Mouse (Mus musculus) G1E (cell line): ENCODE results near the gene Gm9922. TPM values are rescaled to one million over a fixed set of nuclear protein-coding genes. Genes with fewer than 3 reads are reported as not detected.

Experiments used
- ATAC-seq: 2 replicates; pipeline ENCODE4 v1.8.0; 2016; ENCODE audit warnings: mild to moderate bottlenecking; ENCODE audit not compliant: insufficient number of reproducible peaks, poor library complexity, low FRiP score, severe bottlenecking; ENCODE audit errors: extremely low read depth
- DNase-seq: peaks from one replicate; pipeline ENCODE4 v3.0.0; 2012; ENCODE audit warnings: low spot score
- H3K27me3 ChIP-seq: 2 replicates; pipeline ENCODE4 v1.6.1; 2012; ENCODE audit warnings: mild to moderate bottlenecking, low read length, inconsistent platforms; ENCODE audit not compliant: insufficient read depth
- H3K36me3 ChIP-seq: replicated peaks from 2 replicates; pipeline ENCODE3; 2012; ENCODE audit warnings: mild to moderate bottlenecking, inconsistent platforms
- H3K4me1 ChIP-seq: 2 replicates; pipeline ENCODE4 v1.6.1; 2012; ENCODE audit warnings: low read depth, low read length, inconsistent platforms, mixed read lengths; ENCODE audit not compliant: insufficient read depth
- H3K4me3 ChIP-seq: 2 replicates; pipeline ENCODE4 v1.5.1; 2012; ENCODE audit warnings: low read depth, mild to moderate bottlenecking, inconsistent platforms, low read length, moderate library complexity, mixed read lengths
- H3K9me3 ChIP-seq: replicated peaks from 2 replicates; pipeline ENCODE4 v1.6.1; 2012; ENCODE audit warnings: inconsistent platforms
- CTCF ChIP-seq: IDR thresholded peaks from 2 replicates; pipeline ENCODE4 v1.5.1; 2012; ENCODE audit warnings: low read depth, low read length, inconsistent platforms, mixed read lengths
- GATA1 ChIP-seq: IDR thresholded peaks from 2 replicates; pipeline ENCODE4 v1.6.1; 2012; ENCODE audit warnings: borderline replicate concordance, low read length, inconsistent platforms, mixed read lengths
- GATA2 ChIP-seq: IDR thresholded peaks from 2 replicates; pipeline ENCODE4 v1.6.1; 2012; ENCODE audit warnings: low read depth, low read length, inconsistent platforms, borderline replicate concordance
- POLR2AphosphoS5 ChIP-seq: IDR thresholded peaks from 2 replicates; pipeline ENCODE4 v1.6.1; 2012; ENCODE audit warnings: low read depth, low read length, inconsistent platforms; ENCODE audit not compliant: insufficient replicate concordance
- TAL1 ChIP-seq: conservative IDR thresholded peaks from 2 replicates; pipeline ENCODE4 v1.6.1; 2012; ENCODE audit warnings: low read depth, low read length, inconsistent platforms, mixed read lengths
- polyA plus RNA-seq: library from polyadenylated mRNA; stranded (reverse); fragments of >175 nt; gene quantifications from 2 replicates; pipeline ENCODE4 v1.2.3, GENCODE M21; 2012
- total RNA-seq, 2 experiments: library from RNA; stranded (forward) in 1 of 2; stranded (reverse) in 1 of 2; fragments of 200-1000 nt in 1 of 2; fragments of >200 nt in 1 of 2; fragmentation: Nextera tagmentation in 1 of 2; gene quantifications; 2 replicates each; pipeline ENCODE4 v1.2.3; 2014 to 2017

Gm9922 gene
- total and polyA plus RNA-seq, 3 experiments = not detected

GRCm38 (mm10) chr14:101704479-101704878 is 25.1 kb downstream of the Gm9922 start:
- H3K4me1 ChIP-seq = no peaks in the 10 kb centered on the region
- ATAC-seq (no peak), DNase-seq (no peak)
- TF ChIP-seq POLR2AphosphoS5 (no peak), TAL1 (no peak), GATA2 (no peak), CTCF (no peak), GATA1 (no peak)
- no peaks in the 10 kb centered on the region for H3K9me3 ChIP-seq
- H3K27me3 ChIP-seq = no peaks in the 10 kb centered on the region
- H3K4me3 ChIP-seq = no peak overlapping the region
- no peaks in the 10 kb centered on the region for H3K36me3 ChIP-seq

DNA sequence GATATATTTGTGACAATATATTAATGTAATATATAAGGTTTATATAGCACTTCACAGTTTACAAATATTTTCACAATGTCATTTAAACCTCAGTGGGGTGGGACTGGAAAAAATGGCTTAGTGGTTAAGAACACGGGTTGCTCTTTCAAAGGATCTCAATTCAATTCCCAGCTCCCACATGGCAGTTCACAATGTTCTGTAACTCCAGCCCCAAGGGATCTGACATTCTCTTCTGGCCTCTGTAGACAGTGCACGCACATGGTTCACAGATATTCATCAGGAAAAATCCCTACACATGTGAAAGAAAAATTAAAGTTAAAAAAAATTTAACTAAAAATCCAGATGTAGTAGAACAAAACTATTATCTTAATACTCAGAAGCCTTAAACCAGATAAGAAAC is 41.2 kb downstream of the Gm9922 start:
- no peaks in the 10 kb centered on the region for H3K27me3 ChIP-seq
- H3K36me3 ChIP-seq = peaks cover 54% of the 10 kb centered on the region
- H3K9me3 ChIP-seq = no peaks in the 10 kb centered on the region
- TF ChIP-seq GATA1 (no peak), POLR2AphosphoS5 (no peak), TAL1 (no peak), CTCF (no peak)
- no peaks in the 10 kb centered on the region for H3K4me1 ChIP-seq
- DNase-seq (no peak), ATAC-seq (no peak)
- no peak overlapping the region for H3K4me3 ChIP-seq

GRCm38 (mm10) chr14:101687696-101688095 is 41.9 kb downstream of the Gm9922 start:
- no peak for DNase-seq
- Histone ChIP-seq H3K4me1 (no peaks in the 10 kb centered on the region), H3K27me3 (no peaks in the 10 kb centered on the region), H3K36me3 (peaks cover 52% of the 10 kb centered on the region), H3K9me3 (no peaks in the 10 kb centered on the region), H3K4me3 (no peak overlapping the region)
- TF ChIP-seq CTCF = no peak
- TF ChIP-seq TAL1 = no peak
- ATAC-seq = no peak

Other genes with a start within 250 kb of the Gm9922 start
- not detected in 2 replicates for gene Tbc1d4, start 120.6 kb downstream of the Gm9922 start, total RNA-seq (2014; fragmentation: Nextera tagmentation)
- 0.17 and 0.33 TPM in 2 replicates for gene Tbc1d4, start 120.6 kb downstream of the Gm9922 start, total RNA-seq (2017)
- not detected in 2 replicates for gene Tbc1d4, start 120.6 kb downstream of the Gm9922 start, polyA plus RNA-seq
- 75.2 and 75.4 TPM in 2 replicates for gene Commd6, start 89.1 kb downstream of the Gm9922 start, total RNA-seq (2014; fragmentation: Nextera tagmentation)
- gene Commd6, start 89.1 kb downstream of the Gm9922 start, total RNA-seq (2017) = 191 and 216 TPM in 2 replicates
- gene Commd6, start 89.1 kb downstream of the Gm9922 start, polyA plus RNA-seq = 5.8 and 6.5 TPM in 2 replicates
- gene Uchl3, start 75.8 kb downstream of the Gm9922 start, total RNA-seq (2014; fragmentation: Nextera tagmentation) = 69.4 and 78.6 TPM in 2 replicates
- 78.5 and 80.9 TPM in 2 replicates for gene Uchl3, start 75.8 kb downstream of the Gm9922 start, total RNA-seq (2017)
- gene Uchl3, start 75.8 kb downstream of the Gm9922 start, polyA plus RNA-seq = 20.2 and 23.6 TPM in 2 replicates
- gene Lmo7, start 143 bp upstream of the Gm9922 start, total RNA-seq (2014; fragmentation: Nextera tagmentation) = not detected in 2 replicates
- gene Lmo7, start 143 bp upstream of the Gm9922 start, total RNA-seq (2017) = 0.46 and 0.71 TPM in 2 replicates
- gene Lmo7, start 143 bp upstream of the Gm9922 start, polyA plus RNA-seq = not detected in 2 replicates